Mouse (Mus musculus) myocyte (in vitro differentiated cells): ENCODE measurements around the gene Tfg. TPM values are rescaled to one million over a fixed set of nuclear protein-coding genes. Genes with fewer than 3 reads are reported as not detected.

Source experiments
- H3K27me3 ChIP-seq: one replicate; pipeline ENCODE4 v1.6.1; 2011; ENCODE audit not compliant: control insufficient read depth, insufficient read depth, insufficient read length
- H3K36me3 ChIP-seq: one replicate; pipeline ENCODE4 v1.6.1; 2011; ENCODE audit not compliant: control insufficient read depth, insufficient read depth
- H3K4me2 ChIP-seq: one replicate; pipeline ENCODE4 v1.6.1; 2011; ENCODE audit warnings: low read depth, control low read depth
- H3K4me3 ChIP-seq: one replicate; pipeline ENCODE4 v1.5.1; 2011; ENCODE audit warnings: mild to moderate bottlenecking, control low read depth, moderate library complexity
- H3K79me2 ChIP-seq: one replicate; pipeline ENCODE4 v1.6.1; 2011; ENCODE audit not compliant: control insufficient read depth, insufficient read depth
- H3ac ChIP-seq: one replicate; pipeline ENCODE4 v1.6.1; 2011; ENCODE audit not compliant: control insufficient read depth, insufficient read length
- CEBPB ChIP-seq: IDR thresholded peaks from 2 replicates; pipeline ENCODE4 v1.6.1; 2011; ENCODE audit warnings: mild to moderate bottlenecking, moderate library complexity; ENCODE audit not compliant: poor library complexity, insufficient read depth, severe bottlenecking
- E2F4 ChIP-seq: IDR thresholded peaks from one replicate; pipeline ENCODE4 v1.6.1; 2011; ENCODE audit warnings: mild to moderate bottlenecking, control low read depth, moderate library complexity; ENCODE audit not compliant: insufficient read depth
- MAX ChIP-seq: IDR thresholded peaks from one replicate; pipeline ENCODE4 v1.6.1; 2011; ENCODE audit warnings: low read depth, mild to moderate bottlenecking, control low read depth
- MYOD1 ChIP-seq, 3 experiments: IDR thresholded peaks; one replicate each; pipeline ENCODE4 v1.6.1; 2011; ENCODE audit warnings: control low read depth in 2 of 3, low read depth in 2 of 3, mild to moderate bottlenecking in 2 of 3, moderate library complexity in 1 of 3; ENCODE audit not compliant: insufficient read length in 2 of 3, control insufficient read depth in 1 of 3
- MYOG ChIP-seq, 3 experiments: IDR thresholded peaks; one replicate each; pipeline ENCODE4 v1.6.1; 2011; ENCODE audit warnings: control low read depth in 2 of 3, low read depth in 2 of 3, mild to moderate bottlenecking in 2 of 3; ENCODE audit not compliant: insufficient read length in 2 of 3, control insufficient read depth in 1 of 3, insufficient read depth in 1 of 3
- POLR2A ChIP-seq: IDR thresholded peaks from one replicate; pipeline ENCODE4 v1.6.1; 2011; ENCODE audit warnings: low read depth, mild to moderate bottlenecking, control low read depth, moderate library complexity; ENCODE audit not compliant: insufficient read length
- POLR2AphosphoS2 ChIP-seq: IDR thresholded peaks from one replicate; pipeline ENCODE4 v1.6.1; 2011; ENCODE audit warnings: low read depth, control low read depth; ENCODE audit not compliant: insufficient read length
- REST ChIP-seq: IDR thresholded peaks from one replicate; pipeline ENCODE4 v1.6.1; 2011; ENCODE audit warnings: mild to moderate bottlenecking, control low read depth, moderate library complexity; ENCODE audit not compliant: insufficient read depth, insufficient read length
- SRF ChIP-seq: IDR thresholded peaks from one replicate; pipeline ENCODE4 v1.6.1; 2011; ENCODE audit warnings: low read depth; ENCODE audit not compliant: control insufficient read depth, insufficient read length
- TCF12 ChIP-seq: IDR thresholded peaks from one replicate; pipeline ENCODE4 v1.6.1; 2011; ENCODE audit warnings: mild to moderate bottlenecking, control low read depth; ENCODE audit not compliant: poor library complexity, insufficient read depth, severe bottlenecking
- TCF3 ChIP-seq: IDR thresholded peaks from one replicate; pipeline ENCODE4 v1.6.1; 2011; ENCODE audit warnings: low read depth, control low read depth; ENCODE audit not compliant: insufficient read length
- USF1 ChIP-seq: IDR thresholded peaks from one replicate; pipeline ENCODE4 v1.6.1; 2011; ENCODE audit warnings: low read depth, mild to moderate bottlenecking, control low read depth, moderate library complexity
- polyA plus RNA-seq: library from polyadenylated mRNA; unstranded; fragments of >200 nt; fragmentation: generic; extraction: Trizol; gene quantifications from one replicate; pipeline ENCODE4 v1.2.1, GENCODE M21; 2012; ENCODE audit warnings: missing spikeins

Tfg gene
- polyA plus RNA-seq, 1 experiment = 48.2 TPM

DNA sequence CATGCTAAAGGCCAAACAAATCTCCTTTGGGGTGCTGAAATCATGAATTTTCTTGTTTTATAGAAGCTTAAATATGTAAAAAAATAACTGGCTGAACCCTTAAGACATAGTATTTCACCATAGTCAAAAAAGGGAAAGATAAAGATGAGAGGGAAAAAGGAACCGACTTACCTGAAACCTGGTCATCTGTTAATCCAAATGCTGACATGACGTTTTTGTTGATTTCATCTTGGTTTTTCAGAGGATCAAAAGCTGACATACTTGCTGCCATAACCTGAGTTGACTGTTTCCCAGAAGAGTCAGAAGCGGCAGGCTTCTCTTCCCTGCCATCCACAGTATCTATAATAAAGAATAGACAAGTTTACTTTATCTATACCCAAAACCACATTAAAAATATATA lies 16.4 kb downstream of the Tfg start:
- H3K36me3 ChIP-seq = peaks cover 49% of the 10 kb centered on the region
- no peak overlapping the region for H3K4me2 ChIP-seq
- peaks cover 17% of the 10 kb centered on the region for H3K79me2 ChIP-seq
- H3ac ChIP-seq = no peak overlapping the region
- H3K27me3 ChIP-seq = no peaks in the 10 kb centered on the region
- H3K4me3 ChIP-seq = no peak overlapping the region
- no peak for TF ChIP-seq SRF
- TF ChIP-seq REST = no peak
- no peak for TF ChIP-seq MAX
- TF ChIP-seq TCF12 = no peak
- TF ChIP-seq POLR2A = no peak
- TF ChIP-seq TCF3 = no peak
- no peak for TF ChIP-seq MYOG (IDR thresholded peaks at IDR 0.05; ENCODE audit: control insufficient read depth in 1 of 3, insufficient read depth in 1 of 3, insufficient read length in 2 of 3, low read depth in 2 of 3)
- TF ChIP-seq USF1 = no peak
- TF ChIP-seq CEBPB = no peak
- TF ChIP-seq MYOD1 (IDR thresholded peaks at IDR 0.05; ENCODE audit: control insufficient read depth in 1 of 3, insufficient read length in 2 of 3, low read depth in 2 of 3) = no peak
- no peak for TF ChIP-seq POLR2AphosphoS2
- TF ChIP-seq E2F4 = no peak

DNA sequence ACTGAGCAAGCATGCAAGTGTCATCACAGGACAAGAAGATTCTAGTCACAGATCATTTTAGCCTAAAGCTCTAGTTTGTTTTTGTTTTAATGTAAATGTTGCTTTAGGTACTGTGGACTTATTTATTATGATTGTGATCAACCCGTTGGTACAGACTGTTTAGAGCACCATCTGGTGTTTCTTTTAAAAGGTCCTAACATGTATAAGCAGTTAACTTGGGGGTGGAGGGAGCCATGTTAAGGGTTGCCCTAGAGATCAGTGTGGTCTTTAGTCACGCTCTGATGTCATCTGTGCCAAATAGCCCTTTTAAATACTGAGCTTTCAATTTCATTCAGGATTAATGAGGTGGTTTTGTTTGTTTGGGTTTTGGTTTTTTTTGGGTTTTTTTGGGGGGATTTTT lies 20.8 kb downstream of the Tfg start:
- H3K4me3 ChIP-seq = no peak overlapping the region
- H3K4me2 ChIP-seq = no peak overlapping the region
- peaks cover 6% of the 10 kb centered on the region for H3K79me2 ChIP-seq
- H3ac ChIP-seq = no peak overlapping the region
- no peak for TF ChIP-seq E2F4
- TF ChIP-seq POLR2A = no peak
- no peak for TF ChIP-seq MYOG (IDR thresholded peaks at IDR 0.05; ENCODE audit: control insufficient read depth in 1 of 3, insufficient read depth in 1 of 3, insufficient read length in 2 of 3, low read depth in 2 of 3)
- no peak for TF ChIP-seq TCF12
- no peak for TF ChIP-seq USF1
- H3K27me3 ChIP-seq = no peaks in the 10 kb centered on the region
- H3K36me3 ChIP-seq = peaks cover 66% of the 10 kb centered on the region

- no peaks in the 10 kb centered on the region for H3K79me2 ChIP-seq
- TF ChIP-seq MYOG (IDR thresholded peaks at IDR 0.05; ENCODE audit: control insufficient read depth in 1 of 3, insufficient read depth in 1 of 3, insufficient read length in 2 of 3, low read depth in 2 of 3) = no peak
- TF ChIP-seq TCF12 = no peak
- TF ChIP-seq USF1 = no peak
- no peak for TF ChIP-seq MYOD1 (IDR thresholded peaks at IDR 0.05; ENCODE audit: control insufficient read depth in 1 of 3, insufficient read length in 2 of 3, low read depth in 2 of 3)
- no peak for TF ChIP-seq SRF
- no peak for TF ChIP-seq MAX
- TF ChIP-seq REST = no peak
- TF ChIP-seq POLR2AphosphoS2 = no peak
- no peak for TF ChIP-seq E2F4
- TF ChIP-seq POLR2A = no peak
- H3K4me3 ChIP-seq = no peak overlapping the region
- H3K27me3 ChIP-seq = no peaks in the 10 kb centered on the region
- H3K4me2 ChIP-seq = no peak overlapping the region
- H3ac ChIP-seq = no peak overlapping the region
- H3K36me3 ChIP-seq = peaks cover 70% of the 10 kb centered on the region
Measured at GRCm38 (mm10) chr16:56690715-56691114, 26.5 kb downstream of the Tfg start.

GRCm38 (mm10) chr16:56686747-56687146 lies 30.5 kb downstream of the Tfg start:
- Histone ChIP-seq H3K4me2 (no peak overlapping the region), H3K4me3 (no peak overlapping the region), H3K27me3 (no peaks in the 10 kb centered on the region), H3K79me2 (no peaks in the 10 kb centered on the region), H3K36me3 (peaks cover 56% of the 10 kb centered on the region), H3ac (no peak overlapping the region)
- TF ChIP-seq MAX (no peak), TCF12 (no peak), TCF3 (no peak), SRF (no peak), USF1 (no peak), POLR2A (no peak), REST (no peak), MYOG (IDR thresholded peaks at IDR 0.05; ENCODE audit: control insufficient read depth in 1 of 3, insufficient read depth in 1 of 3, insufficient read length in 2 of 3, low read depth in 2 of 3) (no peak), E2F4 (no peak), POLR2AphosphoS2 (no peak), CEBPB (no peak), MYOD1 (IDR thresholded peaks at IDR 0.05; ENCODE audit: control insufficient read depth in 1 of 3, insufficient read length in 2 of 3, low read depth in 2 of 3) (no peak)

GRCm38 (mm10) chr16:56681010-56681645 lies 36.1 kb downstream of the Tfg start:
- TF ChIP-seq MAX (no peak), REST (no peak), MYOD1 (IDR thresholded peaks at IDR 0.05; ENCODE audit: control insufficient read depth in 1 of 3, insufficient read length in 2 of 3, low read depth in 2 of 3) (no peak), CEBPB (no peak), POLR2AphosphoS2 (no peak), MYOG (IDR thresholded peaks at IDR 0.05; ENCODE audit: control insufficient read depth in 1 of 3, insufficient read depth in 1 of 3, insufficient read length in 2 of 3, low read depth in 2 of 3) (no peak), E2F4 (no peak), TCF12 (no peak), TCF3 (no peak), USF1 (no peak), POLR2A (no peak), SRF (no peak)
- H3K27me3 ChIP-seq = no peaks in the 10 kb centered on the region
- no peak overlapping the region for H3K4me3 ChIP-seq
- no peak overlapping the region for H3K4me2 ChIP-seq
- no peaks in the 10 kb centered on the region for H3K79me2 ChIP-seq
- H3K36me3 ChIP-seq = peaks cover 18% of the 10 kb centered on the region
- no peak overlapping the region for H3ac ChIP-seq
